Mouse (Mus musculus) bone marrow macrophage, adult 2 months (primary cell): Measurements from ENCODE around the gene Slc45a2.

ENCODE experiments used
- CTCF ChIP-seq: IDR thresholded peaks from 2 replicates; pipeline ENCODE4 v1.5.1; 2012; ENCODE audit warnings: low read depth, mild to moderate bottlenecking, low read length, moderate library complexity
- POLR2A ChIP-seq: IDR thresholded peaks from 2 replicates; pipeline ENCODE4 v1.6.1; 2012; ENCODE audit warnings: mild to moderate bottlenecking, low read depth, low read length, borderline replicate concordance

DNA sequence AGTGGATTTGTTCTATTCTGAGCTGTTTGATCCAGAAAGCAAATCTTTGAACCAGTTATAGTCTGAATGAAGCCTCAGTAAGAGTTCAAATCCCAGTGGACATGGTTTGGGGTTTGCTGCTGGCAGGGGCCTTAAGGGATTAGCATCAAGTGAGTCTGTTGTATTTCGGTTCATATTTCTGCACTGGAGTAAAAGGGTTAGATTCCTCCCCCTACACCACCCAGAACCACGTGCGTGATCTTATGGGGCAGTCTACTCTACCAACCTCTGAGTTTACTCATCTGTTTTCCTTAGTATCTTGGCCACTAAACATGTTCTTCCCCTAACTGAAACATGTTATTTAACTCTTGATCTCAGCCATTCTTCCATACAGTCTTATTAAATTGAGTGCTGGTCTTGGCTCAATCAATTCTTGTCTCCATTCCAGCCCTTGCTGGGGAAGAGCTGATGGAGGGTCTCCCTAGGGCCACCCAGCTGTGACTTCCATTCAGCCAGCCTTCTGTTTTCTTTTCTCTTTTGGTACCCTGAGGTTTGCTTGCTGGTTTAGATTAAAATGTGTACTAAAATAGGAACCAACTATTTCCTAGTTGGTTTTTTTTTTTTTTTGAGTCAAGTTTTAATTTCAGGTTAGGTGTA lies 75.3 kb downstream of the Slc45a2 start:
- TF ChIP-seq POLR2A, result no peak
- no peak for TF ChIP-seq CTCF
